Comparison of ENCODE assay signal across 21 mouse cellular contexts in the genomic region with DNA sequence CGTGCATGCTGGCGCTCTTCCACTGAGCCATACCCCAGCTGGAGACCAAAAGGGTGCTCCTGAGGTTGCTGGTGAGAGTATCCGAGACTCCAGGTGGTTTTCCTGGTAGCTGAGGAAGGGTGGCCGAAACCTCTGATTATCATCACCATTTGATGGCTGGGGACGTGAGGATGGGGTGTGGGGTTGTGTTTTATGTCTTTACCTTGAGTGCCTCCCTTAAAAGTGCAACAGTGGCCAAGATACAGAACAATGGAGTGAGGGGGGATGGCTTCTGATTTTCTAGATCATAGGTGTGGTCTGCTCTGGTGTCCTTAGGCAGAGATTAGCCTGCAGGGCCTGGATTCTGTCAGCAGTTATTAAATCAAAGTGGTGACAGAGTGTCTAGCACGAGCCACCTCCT.
"Had no signal": no experiment of that assay in that cellular context is flagged by ENCODE, and none has a peak within 500 bp of the region (broad histone marks: within the 10 kb centered on the region; RNA-seq: fewer than 3 reads in every experiment).

No protein-coding gene starts in this region.

- ATAC-seq: liver, postnatal 0 days; lung, postnatal 0 days; midbrain, embryonic 15.5 days had no signal

- H3K9me3 ChIP-seq: limb, embryonic 12.5 days; limb, embryonic 15.5 days; midbrain, embryonic 12.5 days; midbrain, embryonic 15.5 days; neural tube, embryonic 12.5 days; neural tube, embryonic 15.5 days had no signal

- H3K9ac ChIP-seq: limb, embryonic 12.5 days; limb, embryonic 15.5 days; liver, embryonic 14.5 days; liver, postnatal 0 days; lung, embryonic 14.5 days; midbrain, embryonic 12.5 days; midbrain, embryonic 15.5 days; neural tube, embryonic 12.5 days; neural tube, embryonic 15.5 days had no signal

- H3K27ac ChIP-seq: limb, embryonic 12.5 days; limb, embryonic 15.5 days; liver, embryonic 14.5 days; macrophage; midbrain, embryonic 12.5 days; midbrain, embryonic 15.5 days; neural tube, embryonic 12.5 days; neural tube, embryonic 15.5 days; stomach, postnatal 0 days had no signal

- H3K4me2 ChIP-seq: limb, embryonic 12.5 days; limb, embryonic 15.5 days; liver, embryonic 11.5 days; lung, embryonic 14.5 days; midbrain, embryonic 12.5 days; midbrain, embryonic 15.5 days; neural tube, embryonic 12.5 days; neural tube, embryonic 15.5 days had no signal

- H3K4me3 ChIP-seq: limb, embryonic 12.5 days; limb, embryonic 15.5 days; midbrain, embryonic 12.5 days; midbrain, embryonic 15.5 days; neural tube, embryonic 12.5 days; neural tube, embryonic 15.5 days had no signal

- DNase-seq: kidney, postnatal 14 days; kidney, postnatal 4 days; left cerebral cortex, postnatal 4 days; liver, postnatal 0 days; lung, embryonic 14.5 days; right cerebral cortex, adult 18-20 months; right cerebral cortex, postnatal 14 days; right cerebral cortex, postnatal 4 days; thymus, adult 2 months; thymus, postnatal 25 days had no signal

- H3K27me3 ChIP-seq: limb, embryonic 12.5 days; limb, embryonic 15.5 days; midbrain, embryonic 12.5 days; midbrain, embryonic 15.5 days; neural tube, embryonic 12.5 days; neural tube, embryonic 15.5 days had no signal

- H3K36me3 ChIP-seq: midbrain, embryonic 15.5 days had no signal
